Mouse (Mus musculus) brain, embryonic 14.5 days (tissue): Measurements from ENCODE around the gene Olfr309.

Source experiments
- CTCF ChIP-seq: fragments of 200-500 bp; IDR thresholded peaks from 2 replicates; pipeline ENCODE4 v1.5.1; 2012; ENCODE audit warnings: inconsistent platforms, mild to moderate bottlenecking, moderate library complexity, borderline replicate concordance; ENCODE audit not compliant: insufficient read depth, insufficient read length; ENCODE audit errors: extremely low read depth
- POLR2A ChIP-seq: fragments of 200-500 bp; IDR thresholded peaks from 2 replicates; pipeline ENCODE4 v1.6.1; 2012; ENCODE audit warnings: mild to moderate bottlenecking, inconsistent platforms, borderline replicate concordance; ENCODE audit not compliant: poor library complexity, insufficient read depth, insufficient read length, severe bottlenecking; ENCODE audit errors: extremely low read depth

DNA sequence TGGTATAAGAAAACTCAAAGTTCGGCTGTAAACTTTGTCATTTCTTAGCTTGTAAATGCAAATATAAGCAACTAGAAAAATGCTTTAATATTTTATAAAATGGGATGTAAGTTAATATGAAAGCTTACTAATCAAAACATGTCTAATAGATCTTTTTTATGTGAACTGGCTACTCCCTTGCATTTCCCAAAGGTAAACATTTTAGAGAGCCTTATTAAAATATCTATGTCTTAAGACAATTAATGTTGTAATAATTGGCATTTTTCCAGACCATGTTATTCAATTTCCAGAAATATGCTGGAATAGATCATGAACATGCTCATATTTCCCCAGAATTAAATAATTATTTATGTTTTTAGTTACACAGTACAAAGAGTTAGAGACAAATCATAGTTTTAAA, 24.0 kb upstream of the Olfr309 start, which contains the start of gene Olfr307:
- TF ChIP-seq CTCF (no peak), POLR2A (no peak)
